Mouse (Mus musculus): ENCODE measurements at regions not wholly inside any gene's neighbourhood (a gene's known extent, or its start where the extent isn't known, plus 50 kb on each side); places are given as distances from the start of the nearest gene placed in this dataset.

- DNase-seq, result no peak
Observed at GRCm38 (mm10) chr8:26697579-26698084, 279.5 kb upstream of the Zfp703 start.

DNA sequence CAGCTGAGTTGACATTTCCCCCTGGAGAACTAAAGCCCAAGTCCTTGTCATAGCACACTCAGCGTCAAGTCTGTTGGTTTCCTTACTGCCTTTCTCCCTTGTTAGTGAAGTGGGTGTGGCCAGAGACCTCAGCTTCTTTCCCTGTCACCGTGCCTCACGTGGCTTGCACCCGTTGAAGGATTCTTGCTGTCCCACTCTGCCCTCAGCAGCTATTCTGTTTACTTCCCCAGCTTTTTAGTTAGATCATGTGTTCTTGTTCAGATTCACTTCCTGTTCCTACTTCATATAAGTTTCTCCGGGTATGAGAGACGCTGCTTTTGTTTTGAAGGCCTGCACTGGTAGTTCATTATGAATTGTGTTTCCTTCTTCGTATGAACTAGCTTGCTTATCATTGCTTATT is 278.5 kb upstream of the Zfp703 start:
- DNase-seq, result no peak

GRCm38 (mm10) chr8:26706048-26706767 is 270.9 kb upstream of the Zfp703 start:
- no peak for DNase-seq

DNA sequence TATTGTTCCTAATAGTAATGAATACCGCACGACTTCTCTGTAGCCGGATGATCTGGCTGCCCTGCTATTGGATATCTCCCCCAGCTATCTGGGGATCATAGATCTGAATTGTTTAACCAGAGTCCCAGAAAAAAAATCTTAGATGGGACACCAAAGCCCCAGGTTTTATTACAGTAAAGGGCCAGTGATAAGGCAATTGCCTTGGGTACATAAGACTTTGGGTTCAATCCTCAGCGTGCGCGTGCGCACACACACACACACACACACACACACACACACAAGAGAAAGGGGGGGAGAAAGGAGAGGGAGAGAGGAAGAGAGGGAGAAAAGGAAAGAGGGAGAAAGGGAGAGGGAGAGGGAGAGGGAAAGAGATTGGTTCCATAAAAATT is 270.4 kb upstream of the Zfp703 start:
- DNase-seq, result no peak

GRCm38 (mm10) chr8:26713836-26714235 is 263.3 kb upstream of the Zfp703 start:
- DNase-seq, result no peak

- no peak for DNase-seq
Observed at GRCm38 (mm10) chr8:26714714-26715113, 262.4 kb upstream of the Zfp703 start.

- no peak for DNase-seq
Observed at GRCm38 (mm10) chr8:26718409-26719355, 258.4 kb upstream of the Zfp703 start.

DNA sequence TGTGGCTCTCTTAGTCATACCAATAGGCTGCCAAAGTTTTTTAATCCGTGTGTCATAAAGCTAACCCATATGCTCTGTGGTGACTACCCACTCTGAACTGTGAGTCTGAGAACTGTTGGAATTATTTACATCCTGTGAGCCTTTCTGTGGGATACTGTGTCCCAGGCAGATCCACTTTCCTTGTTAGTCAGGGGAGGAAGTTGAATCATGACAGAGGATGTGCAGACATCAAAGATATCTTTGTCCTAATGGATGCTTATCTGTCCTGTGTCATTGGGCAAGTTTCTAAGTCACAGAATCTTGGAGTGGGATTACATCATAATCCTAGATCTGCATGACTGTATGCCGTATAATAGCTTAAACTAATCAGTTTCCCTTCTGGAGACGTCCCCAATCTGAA is 254.4 kb upstream of the Zfp703 start:
- no peak for DNase-seq

GRCm38 (mm10) chr8:26724628-26725027 is 252.5 kb upstream of the Zfp703 start:
- DNase-seq, result no peak

- no peak for DNase-seq
Observed at GRCm38 (mm10) chr8:26725521-26725920, 251.6 kb upstream of the Zfp703 start.

DNA sequence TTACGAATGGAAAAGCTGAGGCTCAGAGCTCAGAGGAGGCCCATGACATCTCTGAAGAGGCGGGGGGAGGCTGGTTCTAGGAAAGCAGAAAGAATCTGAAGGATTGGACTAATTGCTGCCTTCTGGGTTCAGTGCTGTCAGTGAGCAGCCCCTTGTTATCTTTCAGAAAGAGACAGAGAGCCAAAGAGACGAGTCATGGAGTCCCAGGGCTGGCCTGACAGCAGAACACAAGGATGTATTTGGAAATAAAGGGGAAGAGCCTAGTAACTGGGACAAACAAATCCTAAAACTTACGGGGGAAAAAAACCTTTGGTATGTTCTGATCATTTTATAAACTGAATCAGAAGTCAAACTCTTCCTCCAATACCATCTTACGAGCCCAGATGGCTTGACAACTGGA is 247.8 kb upstream of the Zfp703 start:
- no peak for DNase-seq

DNA sequence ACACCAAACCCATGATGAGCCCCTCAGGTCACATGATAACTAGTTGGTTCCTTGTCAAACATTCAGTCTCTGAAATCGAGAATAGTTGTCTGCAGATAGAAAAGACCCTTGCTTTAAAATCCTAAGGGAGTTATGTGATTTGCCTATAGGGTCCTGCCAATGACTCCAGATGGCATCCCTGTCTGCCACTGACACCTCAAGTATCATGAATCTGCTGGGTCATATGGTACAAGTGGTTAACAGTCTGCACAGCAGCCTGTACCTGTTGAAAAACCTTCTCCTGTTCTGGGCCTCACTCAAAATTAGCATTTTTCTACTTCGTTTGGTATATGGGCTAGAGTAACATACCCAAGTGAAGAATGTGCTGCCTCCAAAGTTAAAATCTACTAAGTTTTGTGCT is 246.0 kb upstream of the Zfp703 start:
- no peak for DNase-seq

DNA sequence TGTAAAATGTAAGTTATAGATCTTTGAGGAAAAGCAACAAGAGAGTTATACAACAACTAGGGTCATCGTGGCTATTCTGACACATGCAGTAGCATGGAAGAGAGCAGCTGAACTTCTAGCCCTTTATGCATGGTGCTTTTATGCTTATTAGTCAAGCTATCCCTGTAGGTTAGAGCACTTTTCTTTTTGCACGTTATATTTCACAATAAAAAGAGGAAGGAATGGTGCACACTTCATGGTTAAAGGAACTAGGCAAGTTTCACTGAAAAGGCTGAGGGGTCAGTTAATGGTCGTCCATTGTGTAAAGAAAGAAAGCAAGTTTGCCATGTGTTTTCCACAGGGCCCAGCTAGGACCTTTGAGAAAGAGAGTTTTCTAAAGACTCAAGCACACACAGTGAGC is 232.7 kb upstream of the Zfp703 start:
- DNase-seq, result no peak

DNA sequence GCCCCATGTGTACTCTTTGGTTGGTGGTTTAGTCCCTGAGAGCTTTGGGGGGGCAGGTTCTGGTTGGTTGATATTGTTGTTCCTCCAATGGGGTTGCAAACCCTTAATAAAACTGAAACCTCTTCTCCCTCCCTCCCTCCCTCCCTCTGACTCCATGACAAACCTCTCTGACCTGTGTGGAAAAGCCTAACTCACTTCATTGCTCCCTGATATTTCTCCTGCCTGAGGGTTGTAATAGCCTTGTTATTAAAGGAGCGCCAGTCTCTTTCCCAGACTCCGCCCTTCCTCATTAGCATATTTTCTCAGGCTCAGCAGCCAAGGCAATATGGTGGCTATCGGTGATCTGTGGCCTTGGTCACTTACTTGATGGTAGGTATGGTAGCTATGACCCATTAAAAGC is 230.3 kb upstream of the Zfp703 start:
- DNase-seq, result no peak

DNA sequence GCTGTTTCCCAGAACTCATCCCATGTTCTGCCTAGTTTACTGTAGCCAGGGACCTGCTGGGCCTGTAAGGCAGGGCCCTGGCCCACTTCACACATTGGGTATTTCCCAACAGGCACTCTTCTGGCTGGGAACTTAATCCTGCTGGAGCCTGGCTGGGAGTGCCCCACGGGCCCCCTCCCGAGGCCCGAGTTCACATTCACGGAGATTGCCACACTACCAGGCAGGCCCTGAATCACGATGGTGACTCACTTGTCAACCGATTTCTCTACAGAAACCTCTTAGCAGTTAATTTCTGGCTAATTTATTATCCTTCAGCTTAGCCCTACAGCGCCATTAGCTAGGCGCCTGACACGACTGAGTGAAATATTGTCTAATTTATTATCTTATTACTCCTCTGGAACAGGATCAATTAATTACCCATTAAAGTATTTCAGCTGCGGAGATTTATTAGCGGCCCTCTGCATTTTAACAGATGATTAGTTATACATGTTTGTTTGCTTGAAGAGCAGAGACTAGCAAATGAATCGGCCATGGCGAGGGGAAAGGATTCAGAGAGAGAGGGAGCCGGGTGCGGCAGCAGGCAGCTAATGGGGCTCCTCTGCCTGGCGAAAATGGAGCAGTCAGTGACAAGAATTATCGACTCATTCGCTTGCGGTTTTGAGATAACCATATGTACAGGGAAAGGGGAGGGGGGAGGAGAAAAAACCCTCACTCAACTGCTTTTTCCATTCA is 229.7 kb upstream of the Zfp703 start:
- DNase-seq, result no peak

- no peak for DNase-seq
Observed at GRCm38 (mm10) chr8:26748161-26748971, 228.8 kb upstream of the Zfp703 start.

DNA sequence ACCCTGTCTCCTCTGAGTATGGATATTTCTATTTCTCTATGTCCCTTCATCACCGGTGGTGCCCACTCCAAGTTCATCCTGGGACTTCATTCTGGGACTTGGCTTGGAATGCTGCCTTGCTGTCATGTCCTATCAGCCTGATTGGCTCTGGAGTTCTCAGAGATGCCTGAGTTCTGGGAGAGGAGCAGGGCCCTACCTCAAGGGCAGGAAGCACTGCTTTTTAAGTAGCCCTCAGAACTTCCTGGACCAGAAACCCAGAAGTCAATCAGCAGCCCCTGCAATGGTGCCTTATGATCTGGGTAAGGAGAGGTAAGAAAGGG is 228.2 kb upstream of the Zfp703 start:
- no peak for DNase-seq

DNA sequence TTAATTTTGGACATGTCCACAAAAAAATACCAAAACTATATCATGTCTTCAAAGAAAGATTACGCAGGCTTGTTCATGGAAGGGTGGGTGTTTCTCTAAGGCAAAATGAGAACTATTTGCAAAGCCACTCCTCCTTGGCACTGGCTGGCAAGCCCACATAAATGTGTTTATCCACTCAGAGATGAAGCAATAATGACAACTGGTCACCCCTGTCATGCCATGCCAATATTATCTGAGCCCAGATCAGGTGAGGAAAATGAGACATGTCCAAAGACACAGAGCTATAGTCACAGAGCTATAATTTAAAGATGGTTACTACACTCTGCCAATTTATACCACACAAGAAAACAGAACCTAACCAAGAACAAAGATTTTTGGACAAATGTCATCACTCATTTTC is 227.0 kb upstream of the Zfp703 start:
- DNase-seq, result no peak

- DNase-seq, result no peak
Observed at GRCm38 (mm10) chr8:26751651-26752050, 225.5 kb upstream of the Zfp703 start.

GRCm38 (mm10) chr8:26756452-26756851 is 220.7 kb upstream of the Zfp703 start:
- DNase-seq, result no peak

DNA sequence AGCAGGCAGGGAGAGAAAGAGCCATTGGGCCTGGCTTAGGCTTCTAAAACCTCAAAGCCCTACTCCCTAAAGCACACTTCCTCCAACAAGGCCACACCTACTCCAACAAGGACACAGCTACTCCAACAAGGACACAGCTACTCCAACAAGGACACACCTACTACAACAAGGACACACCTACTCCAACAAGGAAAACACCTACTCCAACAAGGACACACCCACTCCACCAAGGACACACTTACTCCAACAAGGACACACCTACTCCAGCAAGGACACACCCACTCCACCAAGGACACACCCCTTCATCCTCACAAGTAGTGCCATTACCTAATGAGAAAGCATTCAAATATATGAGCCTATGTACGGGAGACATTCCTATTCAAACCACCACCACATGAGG is 216.4 kb upstream of the Zfp703 start:
- no peak for DNase-seq

- no peak for DNase-seq
Observed at GRCm38 (mm10) chr8:26762942-26763778, 214.0 kb upstream of the Zfp703 start.

Measured in kidney, adult 18-20 months (tissue).